Mouse (Mus musculus) common myeloid progenitor, adult 5-6 weeks (primary cell): ENCODE data around the gene C130050O18Rik. TPM values are rescaled to one million over a fixed set of nuclear protein-coding genes. Genes with fewer than 3 reads are reported as not detected.

Source experiments
- ATAC-seq: replicated peaks from 2 replicates; pipeline ENCODE4 v1.8.0; 2016; ENCODE audit warnings: low read depth, mild to moderate bottlenecking, moderate TSS enrichment, inconsistent platforms; ENCODE audit not compliant: poor library complexity, severe bottlenecking
- total RNA-seq: library from RNA; stranded (forward); fragments of 200-1000, 187-1606 nt; gene quantifications from 2 replicates; pipeline ENCODE4 v1.2.3, GENCODE M21; 2017

Gene C130050O18Rik
- total RNA-seq, 1 experiment from 2014 or later: 1.6 TPM

GRCm38 (mm10) chr5:139393197-139393588 lies 11.9 kb upstream of the C130050O18Rik start:
- no peak for ATAC-seq

- ATAC-seq: no peak
Measured at GRCm38 (mm10) chr5:139394399-139394798, 10.7 kb upstream of the C130050O18Rik start.

- ATAC-seq: no peak
Measured at GRCm38 (mm10) chr5:139395528-139395927, 9.6 kb upstream of the C130050O18Rik start.

GRCm38 (mm10) chr5:139397359-139397916 lies 7.6 kb upstream of the C130050O18Rik start:
- ATAC-seq: no peak

- peak; percentile 87 for ATAC-seq
Measured at GRCm38 (mm10) chr5:139397959-139398753, 6.9 kb upstream of the C130050O18Rik start.

GRCm38 (mm10) chr5:139398786-139399185 lies 6.3 kb upstream of the C130050O18Rik start:
- ATAC-seq: 0 out of 2 replicates have a peak, but pooled peaks have one; percentile 1

- no peak for ATAC-seq
Measured at GRCm38 (mm10) chr5:139399991-139400390, 5.1 kb upstream of the C130050O18Rik start.

GRCm38 (mm10) chr5:139402106-139402505 lies 3.0 kb upstream of the C130050O18Rik start:
- no peak for ATAC-seq

GRCm38 (mm10) chr5:139403692-139404260 lies 1.3 kb upstream of the C130050O18Rik start:
- peak; percentile 33 for ATAC-seq

GRCm38 (mm10) chr5:139405478-139405877 lies 398 bp downstream of the C130050O18Rik start:
- no peak for ATAC-seq

- no peak for ATAC-seq
Measured at GRCm38 (mm10) chr5:139405953-139406352, 873 bp downstream of the C130050O18Rik start.

- ATAC-seq: no peak
Measured at GRCm38 (mm10) chr5:139407121-139407885, 2.2 kb downstream of the C130050O18Rik start.

- peak; percentile 53 for ATAC-seq
Measured at GRCm38 (mm10) chr5:139408511-139408910, 3.4 kb downstream of the C130050O18Rik start.

- 0 out of 2 replicates have a peak, but pooled peaks have one; percentile 9 for ATAC-seq
Measured at GRCm38 (mm10) chr5:139409412-139409811, 4.3 kb downstream of the C130050O18Rik start.

- no peak for ATAC-seq
Measured at GRCm38 (mm10) chr5:139410056-139410455, 5.0 kb downstream of the C130050O18Rik start.

- no peak for ATAC-seq
Measured at GRCm38 (mm10) chr5:139411117-139411516, 6.0 kb downstream of the C130050O18Rik start.

- no peak for ATAC-seq
Measured at GRCm38 (mm10) chr5:139411665-139412314, 6.7 kb downstream of the C130050O18Rik start.

GRCm38 (mm10) chr5:139413545-139413944 lies 8.5 kb downstream of the C130050O18Rik start:
- ATAC-seq: no peak

- no peak for ATAC-seq
Measured at GRCm38 (mm10) chr5:139415001-139415400, 9.9 kb downstream of the C130050O18Rik start.

GRCm38 (mm10) chr5:139416942-139417341 lies 11.9 kb downstream of the C130050O18Rik start:
- ATAC-seq: 0 out of 2 replicates have a peak, but pooled peaks have one; percentile 22
